Mouse (Mus musculus) B cell, adult 2 months (primary cell): ENCODE results near the gene Prl3d1.
"Not testable (repeated sequence)": the region's sequence is repeated elsewhere in the genome, so short reads cannot be mapped to it uniquely, and the experiment has no call there.

Experiments used
- DNase-seq, 2 experiments: peaks; one replicate each; pipeline ENCODE4 v3.0.0; 2022

Prl3d1 gene

DNA sequence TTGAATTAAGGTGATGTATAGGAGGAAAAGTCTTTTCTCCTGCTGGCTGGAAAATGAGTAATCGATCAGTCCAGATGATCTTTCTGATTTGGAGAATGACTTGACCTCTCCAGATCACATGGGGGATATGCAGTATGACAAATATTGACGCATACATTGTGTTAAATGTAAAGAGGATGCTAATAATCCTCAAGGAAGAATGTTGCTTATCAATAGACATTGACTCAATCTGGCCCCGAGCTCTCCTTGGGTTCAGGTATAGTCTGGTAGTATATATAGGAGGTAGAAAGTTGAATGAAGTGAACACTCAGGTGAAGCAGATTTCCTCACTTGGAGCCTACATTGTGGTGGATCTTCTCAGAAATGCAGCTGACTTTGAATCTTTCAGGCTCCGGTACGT is at the start of gene Prl3d1:
Gene Prl3d1 (plus strand): TSS at position 301 of the 400 bp plus-strand sequence.
- DNase-seq = not testable (repeated sequence)

DNA sequence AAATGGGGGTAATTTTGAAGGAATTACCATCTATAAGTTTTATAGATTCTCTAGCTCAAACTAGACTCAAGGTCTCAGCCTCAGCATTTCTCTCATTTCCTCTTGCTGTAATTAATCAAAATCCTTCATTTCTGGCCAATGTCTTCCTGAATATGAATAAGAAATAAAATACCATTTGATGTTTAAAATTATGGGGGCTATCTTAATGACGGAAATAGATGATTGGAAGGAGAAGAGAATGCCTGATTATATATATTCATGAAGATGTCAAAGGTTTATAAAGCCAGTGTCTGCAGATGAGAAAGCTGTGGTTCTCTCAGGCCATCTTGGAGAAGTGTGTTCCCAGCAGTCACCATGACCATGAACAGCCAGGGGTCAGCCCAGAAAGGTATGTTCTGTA is 36.7 kb upstream of the Prl3d1 start, which contains the start of gene Prl:
Gene Prl (plus strand): TSS at position 301 of the 400 bp plus-strand sequence.
- DNase-seq = no peak

- DNase-seq = no peak
Measured at GRCm38 (mm10) chr13:27059177-27059576, 34.8 kb upstream of the Prl3d1 start.

GRCm38 (mm10) chr13:27121398-27121797 is 27.4 kb downstream of the Prl3d1 start, which contains the start of gene Prl3d2:
TSS of gene Prl3d2 (plus strand) at chr13:27121698.
- not testable (repeated sequence) for DNase-seq

DNA sequence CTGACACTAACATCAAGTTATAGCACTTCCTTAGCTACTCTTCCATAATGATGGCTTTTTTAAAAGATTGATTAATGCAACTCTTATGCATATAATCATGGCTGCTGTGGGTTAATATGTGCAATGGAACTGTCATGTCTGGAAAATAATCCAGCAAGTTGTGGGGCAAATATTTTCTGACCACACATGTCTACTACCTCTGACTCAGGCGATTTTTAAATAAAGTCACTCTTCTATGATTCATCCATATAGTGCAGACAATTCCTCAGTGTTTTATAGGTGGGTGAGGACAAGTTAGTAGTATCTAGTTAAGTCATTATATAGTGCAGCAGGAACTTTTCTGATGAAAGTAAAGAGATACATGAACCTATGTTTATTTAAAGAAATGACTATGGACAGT is 54.3 kb downstream of the Prl3d1 start:
- DNase-seq = no peak
